12 mouse cellular contexts compared by ENCODE assay signal in the genomic region with DNA sequence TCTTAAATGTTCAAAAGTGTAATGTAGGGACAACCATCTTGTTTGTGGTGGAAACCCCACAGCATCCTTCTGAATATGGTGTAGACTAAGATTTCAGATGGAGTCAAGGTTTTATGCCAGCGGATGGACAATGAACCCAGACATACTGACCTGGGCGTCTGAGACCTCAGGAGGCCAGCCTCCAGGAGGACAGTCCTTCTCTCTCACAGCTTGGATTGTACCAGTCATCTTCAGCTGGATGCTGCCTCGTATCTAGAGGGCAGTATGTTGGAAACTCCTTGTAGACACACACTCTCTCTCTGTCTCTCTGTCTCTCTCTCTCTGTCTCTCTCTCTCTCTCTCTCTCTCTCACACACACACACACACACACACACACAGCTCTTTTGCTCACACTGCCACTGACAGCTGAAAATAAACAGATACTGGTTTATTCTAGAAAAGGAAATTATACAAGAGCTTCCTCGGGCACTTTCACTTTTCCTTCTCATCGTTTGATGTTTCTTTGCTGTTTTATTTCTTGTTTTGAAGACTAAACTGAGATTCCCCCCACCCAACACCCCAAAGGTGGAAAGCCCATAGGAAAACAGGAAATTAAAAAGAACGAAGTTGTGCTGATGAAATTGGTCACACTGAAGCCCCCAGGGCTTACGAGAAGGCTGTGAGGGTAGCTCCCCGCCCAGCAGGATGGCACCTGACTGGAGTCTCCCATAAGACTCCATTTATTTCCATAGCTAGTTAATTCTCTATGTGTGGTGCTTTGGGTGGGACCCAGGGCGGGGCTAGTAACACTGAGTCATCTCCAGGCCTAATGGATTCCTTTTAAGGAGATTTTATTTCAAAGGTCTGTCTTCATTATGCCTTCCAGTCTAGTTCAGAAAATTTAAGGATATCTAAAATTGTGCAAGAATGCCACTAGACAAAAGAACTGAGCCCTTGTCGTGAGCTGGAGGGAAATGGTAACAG.
DNase-seq lines count a peak whose midpoint lies in the region; TF ChIP-seq lines count a peak whose summit lies in the region.
"Had no signal": no experiment of that assay in that cellular context is flagged by ENCODE, and none has a peak within 500 bp of the region (broad histone marks: within the 10 kb centered on the region; RNA-seq: fewer than 3 reads in every experiment).

No protein-coding gene starts in this region.

- intact Hi-C loops in gastrocnemius, adult 2 months (cut with DNase I), result loop anchor here (5.0 kb wide), 1 partner anchor 113 kb away; no protein-coding TSS in a partner anchor

- TF ChIP-seq POLR2A in embryonic fibroblast, embryonic 13.5 days (IDR thresholded peaks at IDR 0.05; ENCODE audit: low read depth, low read length), result no peak
- TF ChIP-seq POLR2A in myocyte (IDR thresholded peaks at IDR 0.05; ENCODE audit: insufficient read length, low read depth), result no peak

- no peak for TF ChIP-seq CTCF in gastrocnemius, adult 2 months (IDR thresholded peaks at IDR 0.05)
- TF ChIP-seq CTCF in embryonic fibroblast, embryonic 13.5 days (IDR thresholded peaks at IDR 0.05; ENCODE audit: borderline replicate concordance, insufficient read depth, low read length), result no peak

- H3ac ChIP-seq in myocyte (ENCODE audit: control insufficient read depth, insufficient read length), result no peak overlapping the region

- peak; percentile 39 for DNase-seq in gastrocnemius, adult 2 months
- DNase-seq in gastrocnemius, adult 8-10 months (ENCODE audit: low spot score in 2 of 2), result no peak
- DNase-seq in lung, postnatal 10 days, result peak; percentile 22
- no peak for DNase-seq in lung, postnatal 14 days
- no peak for DNase-seq in ovary, postnatal 14 days (ENCODE audit: low spot score)
- DNase-seq in adipocyte (ENCODE audit: low spot score), result no peak
- DNase-seq: kidney, adult 11 months; layer of hippocampus, postnatal 36 days had no signal

- peaks cover 2% of the 10 kb centered on the region for H3K36me3 ChIP-seq in myocyte (ENCODE audit: control insufficient read depth, insufficient read depth)
- H3K36me3 ChIP-seq: embryonic facial prominence, embryonic 12.5 days; neural tube, embryonic 13.5 days had no signal

- peak overlapping the region; percentile 34 for H3K4me2 ChIP-seq in myocyte (ENCODE audit: low read depth)
- H3K4me2 ChIP-seq: embryonic facial prominence, embryonic 12.5 days; neural tube, embryonic 13.5 days had no signal

- H3K4me3 ChIP-seq in gastrocnemius, adult 2 months, result peak overlapping the region; percentile 24; the same call in 1 of the 2 replicates
- H3K4me3 ChIP-seq in embryonic fibroblast, embryonic 13.5 days (ENCODE audit: insufficient read depth, low read length), result no peak overlapping the region
- H3K4me3 ChIP-seq in myocyte, result no peak overlapping the region
- H3K4me3 ChIP-seq: embryonic facial prominence, embryonic 12.5 days; neural tube, embryonic 13.5 days had no signal

- H3K27ac ChIP-seq in gastrocnemius, adult 2 months, result peak overlapping the region; percentile 74
- peak overlapping the region; percentile 68 for H3K27ac ChIP-seq in embryonic fibroblast, embryonic 13.5 days (ENCODE audit: insufficient read depth, low read length)
- H3K27ac ChIP-seq: embryonic facial prominence, embryonic 12.5 days; neural tube, embryonic 13.5 days had no signal

- peaks cover 7% of the 10 kb centered on the region for H3K4me1 ChIP-seq in embryonic fibroblast, embryonic 13.5 days (ENCODE audit: control insufficient read depth, insufficient read depth, low read length)

- H3K79me2 ChIP-seq in myocyte (ENCODE audit: control insufficient read depth, insufficient read depth), result peaks cover 56% of the 10 kb centered on the region

- H3K27me3 ChIP-seq in myocyte (ENCODE audit: control insufficient read depth, insufficient read depth, insufficient read length), result no peaks in the 10 kb centered on the region
- H3K27me3 ChIP-seq: embryonic facial prominence, embryonic 12.5 days; neural tube, embryonic 13.5 days had no signal

TF ChIP-seq in myocyte, 11 proteins besides CTCF, POLR2A, EP300 and RAD21:
- TF ChIP-seq REST (IDR thresholded peaks at IDR 0.05; ENCODE audit: insufficient read depth, insufficient read length), result no peak
- no peak for TF ChIP-seq E2F4 (IDR thresholded peaks at IDR 0.05; ENCODE audit: insufficient read depth)
- TF ChIP-seq MYOG (IDR thresholded peaks at IDR 0.05; ENCODE audit: control insufficient read depth in 1 of 3, insufficient read depth in 1 of 3, insufficient read length in 2 of 3, low read depth in 2 of 3), result no peak
- TF ChIP-seq POLR2AphosphoS2 (IDR thresholded peaks at IDR 0.05; ENCODE audit: insufficient read length, low read depth), result no peak
- TF ChIP-seq MYOD1 (IDR thresholded peaks at IDR 0.05; ENCODE audit: control insufficient read depth in 1 of 3, insufficient read length in 2 of 3, low read depth in 2 of 3), result no peak
- 0 out of 2 replicates have a peak, but pooled peaks have one; percentile 16 for TF ChIP-seq CEBPB (IDR thresholded peaks at IDR 0.05; ENCODE audit: insufficient read depth, poor library complexity, severe bottlenecking)
- no peak for TF ChIP-seq MAX (IDR thresholded peaks at IDR 0.05; ENCODE audit: low read depth)
- no peak for TF ChIP-seq TCF12 (IDR thresholded peaks at IDR 0.05; ENCODE audit: insufficient read depth, poor library complexity, severe bottlenecking)
- no peak for TF ChIP-seq USF1 (IDR thresholded peaks at IDR 0.05; ENCODE audit: low read depth)

Comparison
In these comparisons a context has a peak if more than half of its experiments do, and no peak if none do; other contexts are left out.
1. DNase-seq: peak in gastrocnemius, adult 2 months (single experiment) and lung, postnatal 10 days (single experiment); none in gastrocnemius, adult 8-10 months (0 of 2), lung, postnatal 14 days (single experiment), ovary, postnatal 14 days (single experiment) and adipocyte (single experiment).